8 mouse cellular contexts compared by ENCODE assay signal in genomic region chr9:105282725-105283124, GRCm38 (mm10).
DNase-seq lines count a peak whose midpoint lies in the region; ATAC-seq lines count a peak whose summit lies in the region.

No protein-coding gene starts in this region.

- peak; percentile 62; the same call in 1 of the 2 replicates for ATAC-seq in common myeloid progenitor, adult 5-6 weeks (replicated peaks; ENCODE audit: low read depth, poor library complexity, severe bottlenecking)

- DNase-seq in gastrocnemius, postnatal 14 days: peak; percentile 11
- DNase-seq in gastrocnemius, adult 8-10 months (ENCODE audit: low spot score in 2 of 2): no peak
- peak; percentile 65 for DNase-seq in right cerebral cortex, postnatal 14 days
- DNase-seq in right cerebral cortex, postnatal 36 days (ENCODE audit: low spot score in 2 of 2): no peak
- DNase-seq in lung, postnatal 14 days: peak; percentile 10
- no peak for DNase-seq in heart, adult 8-10 months (ENCODE audit: low spot score)
- no peak for DNase-seq in left cerebral cortex, adult 8-10 months (ENCODE audit: low spot score in 2 of 2)

- intact Hi-C loops in gastrocnemius, postnatal 14 days (cut with DNase I; ENCODE audit: low total_unique reads): no loop called here

Comparison
In these comparisons a context has a peak if more than half of its experiments do, and no peak if none do; other contexts are left out.
1. DNase-seq: peak in gastrocnemius, postnatal 14 days (single experiment), right cerebral cortex, postnatal 14 days (single experiment) and lung, postnatal 14 days (single experiment); none in gastrocnemius, adult 8-10 months (0 of 2), right cerebral cortex, postnatal 36 days (0 of 2), heart, adult 8-10 months (single experiment) and left cerebral cortex, adult 8-10 months (0 of 2).